In genomic region chr9:50601536-50601935, GRCm38 (mm10) we compare ENCODE assay signal across 13 mouse cellular contexts. TPM values are rescaled to one million over a fixed set of nuclear protein-coding genes. Genes with fewer than 3 reads are reported as not detected.
DNase-seq lines count a peak whose midpoint lies in the region; ATAC-seq and TF ChIP-seq lines count a peak whose summit lies in the region.
"Had no signal": no experiment of that assay in that cellular context is flagged by ENCODE, and none has a peak within 500 bp of the region (broad histone marks: within the 10 kb centered on the region; RNA-seq: fewer than 3 reads in every experiment).

No protein-coding gene starts in this region.

- no peaks in the 10 kb centered on the region for H3K27me3 ChIP-seq in heart, embryonic 10.5 days (ENCODE audit: insufficient read depth, poor library complexity, severe bottlenecking)
- H3K27me3 ChIP-seq in E14TG2a.4 (ENCODE audit: insufficient read depth, low read length) = no peaks in the 10 kb centered on the region
- H3K27me3 ChIP-seq in heart, embryonic 13.5 days (replicated peaks) = no peaks in the 10 kb centered on the region
- no peaks in the 10 kb centered on the region for H3K27me3 ChIP-seq in liver, embryonic 13.5 days
- no peaks in the 10 kb centered on the region for H3K27me3 ChIP-seq in midbrain, embryonic 14.5 days (ENCODE audit: control insufficient read depth, insufficient read depth, low read length)

- no peak for ATAC-seq in heart, embryonic 13.5 days (ENCODE audit: extremely low read depth, insufficient number of reproducible peaks, low FRiP score, low TSS enrichment)
- ATAC-seq in liver, embryonic 13.5 days (ENCODE audit: low read depth) = peak; percentile 66
- ATAC-seq in midbrain, embryonic 14.5 days (ENCODE audit: low FRiP score, low TSS enrichment) = no peak
- ATAC-seq: forebrain, embryonic 16.5 days; lung, postnatal 0 days had no signal

- no peak for DNase-seq in heart, embryonic 10.5 days (ENCODE audit: low spot score)
- DNase-seq in heart, postnatal 4 days = no peak
- DNase-seq in liver, embryonic 13.5 days = peak; percentile 20
- no peak for DNase-seq in adrenal gland, postnatal 25 days
- no peak for DNase-seq in midbrain, embryonic 14.5 days
- DNase-seq in left cerebral cortex, adult 2 months (ENCODE audit: extremely low spot score in 1 of 2, low spot score in 2 of 2) = no peak

- H3K27ac ChIP-seq in heart, embryonic 10.5 days = no peak overlapping the region
- peak overlapping the region; percentile 13 for H3K27ac ChIP-seq in heart, embryonic 13.5 days (replicated peaks)
- peak overlapping the region; percentile 76 for H3K27ac ChIP-seq in liver, embryonic 13.5 days
- H3K27ac ChIP-seq in midbrain, embryonic 14.5 days (replicated peaks; ENCODE audit: low read depth, low read length) = no peak overlapping the region
- no peak overlapping the region for H3K27ac ChIP-seq in left cerebral cortex, adult 2 months

- intact Hi-C loops in left cerebral cortex, adult 2 months (cut with DNase I) = no loop called here

- H3K4me2 ChIP-seq in heart, embryonic 13.5 days = peak overlapping the region; percentile 92
- H3K4me2 ChIP-seq in liver, embryonic 13.5 days = peak overlapping the region; percentile 84
- H3K4me2 ChIP-seq in midbrain, embryonic 14.5 days (ENCODE audit: low read length) = no peak overlapping the region

- H3K9me3 ChIP-seq in heart, embryonic 10.5 days = no peaks in the 10 kb centered on the region
- no peaks in the 10 kb centered on the region for H3K9me3 ChIP-seq in E14TG2a.4 (ENCODE audit: low read length)
- no peaks in the 10 kb centered on the region for H3K9me3 ChIP-seq in heart, embryonic 13.5 days
- no peaks in the 10 kb centered on the region for H3K9me3 ChIP-seq in liver, embryonic 13.5 days (replicated peaks)
- H3K9me3 ChIP-seq in midbrain, embryonic 14.5 days (ENCODE audit: control insufficient read depth, low read length) = no peaks in the 10 kb centered on the region

- peak overlapping the region; percentile 68 for H3K4me3 ChIP-seq in heart, embryonic 10.5 days
- peak overlapping the region; percentile 96; the same call in 1 of the 2 replicates for H3K4me3 ChIP-seq in E14TG2a.4 (replicated peaks; ENCODE audit: low read length)
- peak overlapping the region; percentile 93 for H3K4me3 ChIP-seq in heart, embryonic 13.5 days
- H3K4me3 ChIP-seq in liver, embryonic 13.5 days (replicated peaks) = peak overlapping the region; percentile 87
- no peak overlapping the region for H3K4me3 ChIP-seq in midbrain, embryonic 14.5 days (replicated peaks; ENCODE audit: low read depth, low read length)
- no peak overlapping the region; the same call in 1 of the 2 replicates for H3K4me3 ChIP-seq in left cerebral cortex, adult 2 months

- peak overlapping the region; percentile 61; the same call in 1 of the 2 replicates for H3K9ac ChIP-seq in heart, embryonic 13.5 days
- peak overlapping the region; percentile 90 for H3K9ac ChIP-seq in liver, embryonic 13.5 days
- H3K9ac ChIP-seq in midbrain, embryonic 14.5 days (replicated peaks; ENCODE audit: low read length) = no peak overlapping the region

- TF ChIP-seq CTCF in E14TG2a.4 (conservative IDR thresholded peaks at IDR 0.05; ENCODE audit: low read length) = no peak
- no peak for TF ChIP-seq CTCF in left cerebral cortex, adult 2 months (IDR thresholded peaks at IDR 0.05)

- H3K36me3 ChIP-seq in heart, embryonic 10.5 days = peaks cover 53% of the 10 kb centered on the region
- H3K36me3 ChIP-seq in E14TG2a.4 (ENCODE audit: insufficient read depth, low read length) = peaks cover 69% of the 10 kb centered on the region
- peaks cover 63% of the 10 kb centered on the region for H3K36me3 ChIP-seq in heart, embryonic 13.5 days
- peaks cover 56% of the 10 kb centered on the region for H3K36me3 ChIP-seq in liver, embryonic 13.5 days
- peaks cover 53% of the 10 kb centered on the region for H3K36me3 ChIP-seq in midbrain, embryonic 14.5 days (ENCODE audit: control insufficient read depth, insufficient read depth, low read length)

- WGBS in heart, embryonic 10.5 days = 73% methylated on average over 6 of the region's 6 CpGs
- WGBS in heart, embryonic 13.5 days = 55% methylated on average over 6 of the region's 6 CpGs
- 15% methylated on average over 6 of the region's 6 CpGs for WGBS in liver, embryonic 13.5 days (ENCODE audit: insufficient replicate concordance)
- 85% methylated on average over 6 of the region's 6 CpGs for WGBS in midbrain, embryonic 14.5 days

- H3K4me1 ChIP-seq in heart, embryonic 10.5 days = peaks cover 25% of the 10 kb centered on the region
- peaks cover 46% of the 10 kb centered on the region for H3K4me1 ChIP-seq in E14TG2a.4 (replicated peaks; ENCODE audit: low read depth, low read length)
- peaks cover 36% of the 10 kb centered on the region for H3K4me1 ChIP-seq in heart, embryonic 13.5 days
- peaks cover 45% of the 10 kb centered on the region for H3K4me1 ChIP-seq in liver, embryonic 13.5 days (replicated peaks)
- peaks cover 23% of the 10 kb centered on the region for H3K4me1 ChIP-seq in midbrain, embryonic 14.5 days (ENCODE audit: control insufficient read depth, insufficient read depth, low read length)

RNA-seq across cellular contexts. Expression of gene Sdhd, which starts 2.1 kb away (rescaled TPM):
- polyA plus RNA-seq in heart, embryonic 10.5 days (2016; fragmentation: Nextera tagmentation; extraction: Ambion mirVana) = 552 and 673 TPM in 2 replicates
- total RNA-seq in heart, postnatal 4 days (2021) = 100 to 1,000 TPM; 664 to 695 TPM
- 568 and 646 TPM in 2 replicates for polyA plus RNA-seq in heart, embryonic 13.5 days (2015; fragmentation: Nextera tagmentation; extraction: Ambion mirVana)
- 350 and 370 TPM in 2 replicates for polyA plus RNA-seq in liver, embryonic 13.5 days (2015; fragmentation: Nextera tagmentation; extraction: Ambion mirVana)
- total RNA-seq in adrenal gland, postnatal 25 days (2021) = 234 and 247 TPM in 2 replicates
- polyA plus RNA-seq in midbrain, embryonic 14.5 days (2014; fragmentation: Nextera tagmentation; extraction: Ambion mirVana) = 234 and 235 TPM in 2 replicates
- 100 to 1,000 TPM in 1 of 2 experiments, 10 to 100 TPM in 1; 97.9 to 114 TPM for total RNA-seq in left cerebral cortex, adult 2 months (2021)

RNA-seq across cellular contexts. Expression of gene Timm8b, which starts 2.2 kb away (rescaled TPM):
- 288 and 294 TPM in 2 replicates for polyA plus RNA-seq in heart, embryonic 10.5 days (2016; fragmentation: Nextera tagmentation; extraction: Ambion mirVana)
- total RNA-seq in heart, postnatal 4 days (2021) = 100 to 1,000 TPM; 196 to 216 TPM
- 247 and 287 TPM in 2 replicates for polyA plus RNA-seq in heart, embryonic 13.5 days (2015; fragmentation: Nextera tagmentation; extraction: Ambion mirVana)
- 208 and 218 TPM in 2 replicates for polyA plus RNA-seq in liver, embryonic 13.5 days (2015; fragmentation: Nextera tagmentation; extraction: Ambion mirVana)
- 189 and 190 TPM in 2 replicates for total RNA-seq in adrenal gland, postnatal 25 days (2021)
- 396 and 508 TPM in 2 replicates for polyA plus RNA-seq in midbrain, embryonic 14.5 days (2014; fragmentation: Nextera tagmentation; extraction: Ambion mirVana)
- total RNA-seq in left cerebral cortex, adult 2 months (2021) = 100 to 1,000 TPM; 216 to 226 TPM

RNA-seq across cellular contexts. Expression of gene Pih1d2, which starts 15.6 kb away (rescaled TPM):
- 3.4 and 5.3 TPM in 2 replicates for polyA plus RNA-seq in heart, embryonic 10.5 days (2016; fragmentation: Nextera tagmentation; extraction: Ambion mirVana)
- under 1 TPM; 0.59 to 0.69 TPM for total RNA-seq in heart, postnatal 4 days (2021)
- polyA plus RNA-seq in heart, embryonic 13.5 days (2015; fragmentation: Nextera tagmentation; extraction: Ambion mirVana) = 1.8 and 3.2 TPM in 2 replicates
- 1.8 and 2.1 TPM in 2 replicates for polyA plus RNA-seq in liver, embryonic 13.5 days (2015; fragmentation: Nextera tagmentation; extraction: Ambion mirVana)
- 2.2 and 5.4 TPM in 2 replicates for total RNA-seq in adrenal gland, postnatal 25 days (2021)
- polyA plus RNA-seq in midbrain, embryonic 14.5 days (2014; fragmentation: Nextera tagmentation; extraction: Ambion mirVana) = 2.9 and 4.9 TPM in 2 replicates
- 1 to 10 TPM; 2.0 to 3.8 TPM for total RNA-seq in left cerebral cortex, adult 2 months (2021)
- total RNA-seq: monocyte, adult 5-6 weeks had no signal

RNA-seq across cellular contexts. Expression of gene Nkapd1, which starts 15.7 kb away (rescaled TPM):
- polyA plus RNA-seq in heart, embryonic 10.5 days (2016; fragmentation: Nextera tagmentation; extraction: Ambion mirVana) = 14.8 and 20.8 TPM in 2 replicates
- 10 to 100 TPM; 19.0 to 20.3 TPM for total RNA-seq in heart, postnatal 4 days (2021)
- polyA plus RNA-seq in heart, embryonic 13.5 days (2015; fragmentation: Nextera tagmentation; extraction: Ambion mirVana) = 15.1 and 15.5 TPM in 2 replicates
- polyA plus RNA-seq in liver, embryonic 13.5 days (2015; fragmentation: Nextera tagmentation; extraction: Ambion mirVana) = 10.4 and 11.6 TPM in 2 replicates
- total RNA-seq in adrenal gland, postnatal 25 days (2021) = 25.1 and 28.6 TPM in 2 replicates
- 24.2 and 25.6 TPM in 2 replicates for polyA plus RNA-seq in midbrain, embryonic 14.5 days (2014; fragmentation: Nextera tagmentation; extraction: Ambion mirVana)
- total RNA-seq in left cerebral cortex, adult 2 months (2021) = 10 to 100 TPM; 21.3 to 22.1 TPM

RNA-seq across cellular contexts. Expression of gene Tex12, which starts 40.4 kb away (rescaled TPM):
- polyA plus RNA-seq in heart, embryonic 10.5 days (2016; fragmentation: Nextera tagmentation; extraction: Ambion mirVana) = 0.25 TPM in 1 of 2 replicates, not detected in the other
- total RNA-seq in heart, postnatal 4 days (2021) = not detected
- not detected in 2 replicates for polyA plus RNA-seq in heart, embryonic 13.5 days (2015; fragmentation: Nextera tagmentation; extraction: Ambion mirVana)
- not detected in 2 replicates for polyA plus RNA-seq in liver, embryonic 13.5 days (2015; fragmentation: Nextera tagmentation; extraction: Ambion mirVana)
- total RNA-seq in adrenal gland, postnatal 25 days (2021) = not detected in 2 replicates
- polyA plus RNA-seq in midbrain, embryonic 14.5 days (2014; fragmentation: Nextera tagmentation; extraction: Ambion mirVana) = 0.22 and 0.33 TPM in 2 replicates
- not detected for total RNA-seq in left cerebral cortex, adult 2 months (2021)
- total RNA-seq: gastrocnemius, postnatal 4 days; left cerebral cortex, adult 18-20 months; monocyte, adult 5-6 weeks had no signal
- polyA plus RNA-seq: forebrain, embryonic 16.5 days; lung, postnatal 0 days had no signal

Comparison
In these comparisons a context has a peak if more than half of its experiments do, and no peak if none do; other contexts are left out.
1. H3K27ac ChIP-seq: peak in heart, embryonic 13.5 days (single experiment) and liver, embryonic 13.5 days (single experiment); none in heart, embryonic 10.5 days (single experiment), midbrain, embryonic 14.5 days (single experiment) and left cerebral cortex, adult 2 months (single experiment).
2. H3K4me3 ChIP-seq: peak in heart, embryonic 10.5 days (single experiment), E14TG2a.4 (single experiment), heart, embryonic 13.5 days (single experiment) and liver, embryonic 13.5 days (single experiment); none in midbrain, embryonic 14.5 days (single experiment) and left cerebral cortex, adult 2 months (single experiment).